Mouse (Mus musculus) cerebellum, adult 2 months (tissue): ENCODE results near the gene Olfr96. TPM values are rescaled to one million over a fixed set of nuclear protein-coding genes. Genes with fewer than 3 reads are reported as not detected.

ENCODE experiments used
- DNase-seq, 2 experiments: peaks; one replicate each; pipeline ENCODE4 v3.0.0; 2021
- H3K27ac ChIP-seq: fragments of 200-500 bp; 2 replicates; pipeline ENCODE4 v1.5.1; 2012; ENCODE audit warnings: low read length, control low read depth, inconsistent platforms; ENCODE audit not compliant: insufficient read depth
- H3K27me3 ChIP-seq: fragments of 200-500 bp; 2 replicates; pipeline ENCODE4 v1.6.1; 2012; ENCODE audit warnings: inconsistent platforms, mild to moderate bottlenecking, low read length, moderate library complexity; ENCODE audit not compliant: control insufficient read depth, insufficient read depth
- H3K4me1 ChIP-seq: fragments of 200-500 bp; 2 replicates; pipeline ENCODE4 v1.6.1; 2011; ENCODE audit warnings: low read length; ENCODE audit not compliant: control insufficient read depth, insufficient read depth
- H3K4me3 ChIP-seq: fragments of 200-500 bp; replicated peaks from 2 replicates; pipeline ENCODE3; 2011; ENCODE audit warnings: mild to moderate bottlenecking, low read depth, low read length, control low read depth; ENCODE audit not compliant: insufficient read depth
- CTCF ChIP-seq: fragments of 200-500 bp; IDR thresholded peaks from 2 replicates; pipeline ENCODE4 v1.5.1; 2011; ENCODE audit warnings: low read depth, mild to moderate bottlenecking, control low read depth, low read length, moderate library complexity, borderline replicate concordance; ENCODE audit not compliant: insufficient read depth
- POLR2A ChIP-seq: fragments of 200-500 bp; IDR thresholded peaks from 2 replicates; pipeline ENCODE4 v1.6.1; 2011; ENCODE audit warnings: low read length, control low read depth, borderline replicate concordance; ENCODE audit not compliant: insufficient read depth
- WGBS: fragments of 180-500 bp; shearing (Covaris S2); methylation state at CpG from one replicate; pipeline ENCODE4 v1.1.7; 2018; 5-methylcytosine and 5-hydroxymethylcytosine counted together
- polyA plus RNA-seq: library from polyadenylated mRNA; depleted of rRNA; stranded (reverse); fragments of >200 nt; gene quantifications from 2 replicates; pipeline ENCODE4 v1.2.3, GENCODE M21; 2012; rRNA removed

Olfr96 gene
- not detected in 2 replicates for polyA plus RNA-seq

GRCm38 (mm10) chr17:37219846-37220245 is at the start of gene Olfr96:
Gene Olfr96, plus strand, starts transcription at chr17:37220146.
- H3K4me1 ChIP-seq, result no peaks in the 10 kb centered on the region
- H3K4me3 ChIP-seq, result no peak within 1 kb of the TSS
- H3K27ac ChIP-seq, result no peak within 1 kb of the TSS
- TF ChIP-seq POLR2A, result no peak
- no peak for TF ChIP-seq CTCF
- H3K27me3 ChIP-seq, result no peaks in the 10 kb centered on the region
- 51% methylated on average over 4 of the region's 4 CpGs for WGBS
- DNase-seq, result no peak

GRCm38 (mm10) chr17:37185474-37185873 is 34.5 kb upstream of the Olfr96 start:
- TF ChIP-seq CTCF (no peak), POLR2A (no peak)
- 55% methylated on average over 6 of the region's 6 CpGs for WGBS
- Histone ChIP-seq H3K4me3 (no peak overlapping the region), H3K27ac (no peak overlapping the region), H3K4me1 (no peaks in the 10 kb centered on the region), H3K27me3 (no peaks in the 10 kb centered on the region; the same call in 1 of the 2 replicates)
- no peak for DNase-seq

GRCm38 (mm10) chr17:37190711-37191110 is 29.2 kb upstream of the Olfr96 start:
- Histone ChIP-seq H3K27me3 (no peaks in the 10 kb centered on the region; the same call in 1 of the 2 replicates), H3K4me3 (no peak overlapping the region), H3K27ac (no peak overlapping the region), H3K4me1 (no peaks in the 10 kb centered on the region)
- no peak for TF ChIP-seq CTCF
- 43% methylated on average over 2 of the region's 2 CpGs for WGBS
- DNase-seq, result peak in 1 of 2 experiments; percentile 25

- no peak for DNase-seq
- Histone ChIP-seq H3K4me1 (no peaks in the 10 kb centered on the region), H3K4me3 (no peak overlapping the region), H3K27me3 (no peaks in the 10 kb centered on the region; the same call in 1 of the 2 replicates), H3K27ac (no peak overlapping the region)
- no peak for TF ChIP-seq CTCF
- no peak for TF ChIP-seq POLR2A
These were observed 26.9 kb upstream of the Olfr96 start for GRCm38 (mm10) chr17:37193032-37193431.

GRCm38 (mm10) chr17:37193656-37194055 is 26.3 kb upstream of the Olfr96 start, which contains the start of gene Ubd:
Gene Ubd, plus strand, starts transcription at chr17:37193892.
- no peak within 1 kb of the TSS for H3K4me3 ChIP-seq
- 82% methylated on average over 2 of the region's 2 CpGs for WGBS
- no peak for TF ChIP-seq POLR2A
- no peak for TF ChIP-seq CTCF
- DNase-seq, result no peak
- H3K27me3 ChIP-seq, result no peaks in the 10 kb centered on the region; the same call in 1 of the 2 replicates
- H3K4me1 ChIP-seq, result no peaks in the 10 kb centered on the region
- H3K27ac ChIP-seq, result no peak within 1 kb of the TSS

- DNase-seq, result no peak
- no peak overlapping the region for H3K4me3 ChIP-seq
- WGBS, result 83% methylated on average over 5 of the region's 5 CpGs
These were observed 25.2 kb upstream of the Olfr96 start for GRCm38 (mm10) chr17:37194782-37195181.

GRCm38 (mm10) chr17:37196845-37197724 is 22.9 kb upstream of the Olfr96 start:
- DNase-seq, result peak; percentile 3 to 13
- no peaks in the 10 kb centered on the region; the same call in 1 of the 2 replicates for H3K27me3 ChIP-seq
- 2% methylated on average over 77 of the region's 77 CpGs for WGBS
- H3K27ac ChIP-seq, result no peak overlapping the region
- no peak overlapping the region for H3K4me3 ChIP-seq
- TF ChIP-seq CTCF (no peak), POLR2A (no peak)
- H3K4me1 ChIP-seq, result no peaks in the 10 kb centered on the region

More at GRCm38 (mm10) chr17:37194782-37195181, 25.2 kb upstream of the Olfr96 start:
- Histone ChIP-seq H3K27ac (no peak overlapping the region), H3K27me3 (no peaks in the 10 kb centered on the region; the same call in 1 of the 2 replicates), H3K4me1 (no peaks in the 10 kb centered on the region)
- TF ChIP-seq CTCF, result no peak
- no peak for TF ChIP-seq POLR2A

GRCm38 (mm10) chr17:37200894-37201293 is 19.1 kb upstream of the Olfr96 start, which contains the start of gene Olfr94:
Gene Olfr94, minus strand, starts transcription at chr17:37200994.
- TF ChIP-seq CTCF (no peak), POLR2A (no peak)
- 78% methylated on average over 2 of the region's 2 CpGs for WGBS
- no peak within 1 kb of the TSS for H3K27ac ChIP-seq
- no peaks in the 10 kb centered on the region for H3K27me3 ChIP-seq
- H3K4me1 ChIP-seq, result no peaks in the 10 kb centered on the region
- DNase-seq, result no peak
- H3K4me3 ChIP-seq, result no peak within 1 kb of the TSS
